Mouse (Mus musculus): ENCODE results near the gene Nynrin. TPM values are rescaled to one million over a fixed set of nuclear protein-coding genes. Genes with fewer than 3 reads are reported as not detected.

The Nynrin gene
- polyA plus RNA-seq, 1 experiment from 2014 or later: 41.7 TPM

GRCm38 (mm10) chr14:55868230-55869026 is 14.6 kb downstream of the Nynrin start:
- H3K4me3 ChIP-seq: no peak overlapping the region
- no peak overlapping the region for H3K9ac ChIP-seq
- H3K36me3 ChIP-seq: peaks cover 92% of the 10 kb centered on the region
- no peak for ATAC-seq (ENCODE audit: insufficient number of reproducible peaks, insufficient read depth, low FRiP score, low TSS enrichment)
- no peak overlapping the region for H3K4me2 ChIP-seq (replicated peaks)
- no peak overlapping the region for H3K27ac ChIP-seq
- peaks cover 13% of the 10 kb centered on the region for H3K4me1 ChIP-seq
- WGBS: 87% methylated on average over 14 of the region's 14 CpGs
- H3K27me3 ChIP-seq: no peaks in the 10 kb centered on the region
- no peaks in the 10 kb centered on the region for H3K9me3 ChIP-seq

DNA sequence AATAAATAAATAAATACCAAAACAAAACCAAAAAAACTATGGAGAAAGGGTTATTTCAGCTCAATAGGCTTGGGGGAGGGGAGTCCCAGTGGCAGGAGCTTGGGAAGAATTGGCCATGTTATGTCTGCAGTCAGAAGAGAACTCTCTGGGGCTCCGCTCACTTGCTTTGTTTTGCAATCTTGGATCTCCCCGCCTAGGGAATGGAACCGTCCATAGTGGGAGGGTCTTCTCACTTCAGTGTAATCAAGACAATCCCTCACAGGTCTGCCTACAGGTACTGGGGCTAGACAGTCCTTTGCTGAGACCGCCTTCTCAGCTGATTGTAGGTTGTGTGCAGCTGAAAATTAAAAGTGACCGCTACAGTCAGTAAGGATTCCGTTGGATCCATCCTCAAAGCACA is 15.7 kb downstream of the Nynrin start:
- no peak overlapping the region for H3K27ac ChIP-seq
- WGBS: 97% methylated on average over 6 of the region's 6 CpGs
- H3K36me3 ChIP-seq: peaks cover 81% of the 10 kb centered on the region

GRCm38 (mm10) chr14:55872039-55872438 is 18.2 kb downstream of the Nynrin start:
- 91% methylated on average over 12 of the region's 12 CpGs for WGBS
- no peak overlapping the region for H3K4me3 ChIP-seq
- ATAC-seq (ENCODE audit: insufficient number of reproducible peaks, insufficient read depth, low FRiP score, low TSS enrichment): no peak
- H3K27me3 ChIP-seq: no peaks in the 10 kb centered on the region
- H3K36me3 ChIP-seq: peaks cover 57% of the 10 kb centered on the region
- no peak overlapping the region for H3K4me2 ChIP-seq (replicated peaks)
- peaks cover 14% of the 10 kb centered on the region for H3K4me1 ChIP-seq
- H3K9ac ChIP-seq: no peak overlapping the region
- H3K9me3 ChIP-seq: no peaks in the 10 kb centered on the region
- H3K27ac ChIP-seq: no peak overlapping the region

More for the DNA sequence above, 15.7 kb downstream of the Nynrin start:
- no peak for ATAC-seq (ENCODE audit: insufficient number of reproducible peaks, insufficient read depth, low FRiP score, low TSS enrichment)
- H3K9me3 ChIP-seq: no peaks in the 10 kb centered on the region
- no peaks in the 10 kb centered on the region for H3K27me3 ChIP-seq
- H3K9ac ChIP-seq: no peak overlapping the region
- H3K4me1 ChIP-seq: peaks cover 14% of the 10 kb centered on the region
- H3K4me2 ChIP-seq (replicated peaks): no peak overlapping the region
- no peak overlapping the region for H3K4me3 ChIP-seq

DNA sequence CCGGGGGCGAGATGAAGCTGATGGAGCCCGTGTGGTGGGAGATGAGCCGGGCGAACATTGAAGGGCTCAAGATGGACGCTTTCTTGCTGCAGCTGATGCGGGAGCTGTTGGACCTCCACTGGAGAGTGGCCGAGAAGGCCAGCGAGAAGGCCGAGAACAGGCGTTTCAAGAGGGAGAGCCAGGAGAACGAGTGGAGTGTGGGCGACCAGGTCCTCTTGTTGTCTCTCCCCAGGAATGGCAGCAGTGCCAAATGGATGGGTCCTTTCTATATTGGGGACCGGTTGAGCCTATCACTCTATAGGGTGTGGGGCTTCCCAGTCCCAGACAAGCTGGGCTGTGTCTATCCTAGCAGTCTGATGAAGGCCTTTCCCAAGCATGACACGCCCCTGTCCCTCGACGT is 18.7 kb downstream of the Nynrin start:
- Histone ChIP-seq H3K4me1 (peaks cover 20% of the 10 kb centered on the region), H3K36me3 (peaks cover 57% of the 10 kb centered on the region), H3K9ac (no peak overlapping the region), H3K4me2 (replicated peaks) (no peak overlapping the region), H3K27me3 (no peaks in the 10 kb centered on the region), H3K27ac (no peak overlapping the region), H3K4me3 (no peak overlapping the region), H3K9me3 (no peaks in the 10 kb centered on the region)
- no peak for ATAC-seq (ENCODE audit: insufficient number of reproducible peaks, insufficient read depth, low FRiP score, low TSS enrichment)
- WGBS: 88% methylated on average over 17 of the region's 17 CpGs

- peaks cover 25% of the 10 kb centered on the region for H3K4me1 ChIP-seq
- H3K27me3 ChIP-seq: no peaks in the 10 kb centered on the region
- ATAC-seq (ENCODE audit: insufficient number of reproducible peaks, insufficient read depth, low FRiP score, low TSS enrichment): no peak
- H3K27ac ChIP-seq: peak overlapping the region; percentile 18; the same call in 1 of the 2 replicates
- WGBS: 88% methylated on average over 8 of the region's 8 CpGs
- no peak overlapping the region for H3K4me2 ChIP-seq (replicated peaks)
- no peak overlapping the region for H3K4me3 ChIP-seq
- H3K9me3 ChIP-seq: no peaks in the 10 kb centered on the region
- H3K36me3 ChIP-seq: peaks cover 50% of the 10 kb centered on the region
- H3K9ac ChIP-seq: peak overlapping the region; percentile 27
Measured at GRCm38 (mm10) chr14:55873242-55873713, 19.5 kb downstream of the Nynrin start.

DNA sequence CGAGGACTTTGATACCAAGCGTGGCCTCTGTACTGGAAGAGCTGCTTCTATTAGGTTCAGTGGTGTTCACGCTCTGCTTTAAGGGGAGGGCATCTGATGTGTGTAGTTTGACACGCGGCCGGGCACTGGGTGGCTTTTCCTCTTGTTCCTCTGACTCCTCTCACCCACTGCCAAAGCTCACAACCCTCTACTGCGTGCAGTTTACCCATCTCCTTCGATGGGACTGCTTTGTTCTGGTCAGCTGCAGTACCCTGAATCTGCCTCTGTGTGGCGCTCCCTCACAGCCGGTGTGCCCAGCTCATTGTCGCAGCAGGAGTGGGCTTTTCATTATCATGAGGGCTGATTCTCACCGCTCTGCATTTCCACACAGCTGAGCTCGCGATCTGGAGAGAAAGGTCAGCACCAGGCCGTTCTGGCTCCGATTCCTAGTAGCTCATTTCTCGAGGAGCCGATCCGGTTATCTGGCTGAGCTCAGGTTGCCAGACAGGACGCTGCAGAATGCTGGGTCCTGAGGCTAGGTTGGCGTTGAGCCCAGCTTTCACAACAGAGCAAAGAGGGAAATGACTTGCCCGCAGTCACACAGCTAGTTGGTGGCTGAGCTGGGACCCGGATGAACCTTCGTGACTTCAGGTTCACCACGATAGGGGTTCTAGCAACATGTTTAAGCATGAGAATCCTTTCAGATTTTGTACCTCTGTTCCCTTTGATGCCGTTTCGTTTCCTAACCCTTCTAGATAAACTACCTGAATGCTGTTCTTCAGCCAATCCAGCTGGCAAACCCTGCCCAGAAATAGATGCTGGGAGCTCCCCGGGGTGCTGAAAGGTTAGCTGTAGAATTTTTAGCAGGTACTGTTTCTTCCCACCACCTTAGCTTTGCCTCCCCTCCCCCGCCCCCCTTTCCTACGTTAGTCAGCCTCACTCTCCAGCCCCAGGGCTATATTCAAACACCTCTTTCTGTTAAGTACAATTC is 20.2 kb downstream of the Nynrin start:
- Histone ChIP-seq H3K27ac (peak overlapping the region; percentile 18; the same call in 1 of the 2 replicates), H3K9ac (peak overlapping the region; percentile 27; the same call in 1 of the 2 replicates)
- 0 out of 2 replicates have a peak, but pooled peaks have one; percentile 19 for ATAC-seq (ENCODE audit: insufficient number of reproducible peaks, insufficient read depth, low FRiP score, low TSS enrichment)

DNA sequence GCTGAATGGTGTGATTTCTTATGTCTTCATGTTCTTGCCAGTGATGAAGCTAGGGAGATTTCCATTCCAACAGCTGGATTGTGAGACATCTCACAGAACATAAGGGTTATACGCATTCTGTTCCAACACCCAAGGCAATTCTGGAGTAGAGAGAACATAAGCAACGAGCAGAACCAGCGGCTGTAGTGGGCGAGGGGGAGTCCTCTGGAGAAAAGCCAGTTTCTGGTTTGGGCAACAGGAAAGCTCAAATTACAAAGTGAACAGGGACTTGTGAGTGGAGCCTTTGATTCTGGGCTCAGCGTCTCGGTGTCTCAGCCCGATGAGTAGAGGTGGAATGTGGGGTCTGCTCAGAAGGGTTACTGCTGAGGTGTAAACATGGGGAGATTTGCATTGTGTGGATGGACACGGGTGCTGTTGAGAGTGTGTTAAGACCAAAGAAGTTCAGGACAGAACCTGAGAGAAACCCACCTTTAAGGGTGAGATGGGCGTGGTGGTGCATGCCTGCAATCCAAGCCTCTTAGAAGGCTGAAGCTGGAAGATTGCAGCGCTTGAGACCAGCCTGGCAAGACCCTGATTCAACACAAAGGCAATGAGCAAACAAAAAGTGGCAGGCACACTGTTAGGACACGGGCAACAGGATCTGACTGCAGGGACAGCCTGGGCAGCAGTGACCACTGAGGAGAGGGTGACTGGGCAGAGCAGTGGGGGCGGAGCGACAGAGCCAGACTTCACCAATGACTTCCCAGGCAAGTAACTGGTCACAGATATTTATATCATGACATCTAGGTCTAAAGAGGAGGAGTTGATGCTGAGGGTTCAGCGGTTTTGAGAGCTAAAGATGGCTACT is 23.9 kb downstream of the Nynrin start:
- Histone ChIP-seq H3K9ac (no peak overlapping the region), H3K27me3 (no peaks in the 10 kb centered on the region), H3K27ac (peak overlapping the region; percentile 79), H3K9me3 (no peaks in the 10 kb centered on the region), H3K4me3 (no peak overlapping the region), H3K36me3 (peaks cover 6% of the 10 kb centered on the region), H3K4me2 (replicated peaks) (peak overlapping the region; percentile 34), H3K4me1 (peaks cover 28% of the 10 kb centered on the region)
- 13% methylated on average over 14 of the region's 14 CpGs for WGBS
- ATAC-seq (ENCODE audit: insufficient number of reproducible peaks, insufficient read depth, low FRiP score, low TSS enrichment): no peak

More for the DNA sequence above, 20.2 kb downstream of the Nynrin start:
- H3K9me3 ChIP-seq: no peaks in the 10 kb centered on the region
- H3K4me2 ChIP-seq (replicated peaks): peak overlapping the region; percentile 14; the same call in 1 of the 2 replicates
- H3K27me3 ChIP-seq: no peaks in the 10 kb centered on the region
- WGBS: 13% methylated on average over 30 of the region's 30 CpGs
- 0 out of 2 replicates have a peak overlapping the region, but pooled peaks have one; percentile 6 for H3K4me3 ChIP-seq
- peaks cover 43% of the 10 kb centered on the region for H3K36me3 ChIP-seq
- H3K4me1 ChIP-seq: peaks cover 28% of the 10 kb centered on the region

DNA sequence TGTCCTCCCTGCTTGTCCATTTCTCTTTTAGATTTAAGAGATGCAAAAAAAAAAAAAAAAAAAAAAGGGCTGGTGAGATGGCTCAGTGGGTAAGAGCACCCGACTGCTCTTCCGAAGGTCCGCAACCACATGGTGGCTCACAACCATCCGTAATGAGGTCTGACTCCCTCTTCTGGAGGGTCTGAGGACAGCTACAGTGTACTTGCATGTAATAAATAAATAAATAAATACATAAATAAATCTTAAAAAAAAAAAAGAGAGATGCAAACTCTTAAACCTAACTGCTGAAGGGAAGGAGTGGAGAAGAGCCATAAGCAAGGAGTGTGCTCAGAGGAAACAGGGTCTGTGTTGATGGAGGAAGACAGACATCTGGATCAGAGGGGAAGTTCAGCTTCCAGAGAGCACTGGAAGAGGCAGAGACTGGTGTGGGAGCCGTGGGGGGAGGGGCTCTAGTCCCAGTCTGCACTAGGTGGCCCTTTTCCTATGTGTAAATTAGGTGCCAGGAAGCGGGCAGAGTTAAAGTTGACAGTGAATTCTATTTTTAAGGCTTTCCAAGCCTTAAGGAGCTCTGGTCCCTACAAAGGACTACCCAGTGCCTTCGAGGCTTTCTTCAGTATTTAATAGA is 24.6 kb downstream of the Nynrin start:
- Histone ChIP-seq H3K4me2 (replicated peaks) (peak overlapping the region; percentile 34; the same call in 1 of the 2 replicates), H3K27ac (no peak overlapping the region), H3K4me1 (peaks cover 22% of the 10 kb centered on the region), H3K27me3 (no peaks in the 10 kb centered on the region), H3K36me3 (no peaks in the 10 kb centered on the region), H3K4me3 (no peak overlapping the region), H3K9me3 (no peaks in the 10 kb centered on the region), H3K9ac (no peak overlapping the region)
- WGBS: 28% methylated on average over 7 of the region's 7 CpGs
- ATAC-seq (ENCODE audit: insufficient number of reproducible peaks, insufficient read depth, low FRiP score, low TSS enrichment): no peak

- H3K36me3 ChIP-seq: no peaks in the 10 kb centered on the region
- no peak overlapping the region for H3K9ac ChIP-seq
- peaks cover 20% of the 10 kb centered on the region for H3K4me1 ChIP-seq
- no peak for ATAC-seq (ENCODE audit: insufficient number of reproducible peaks, insufficient read depth, low FRiP score, low TSS enrichment)
- 30% methylated on average over 1 of the region's 1 CpGs for WGBS
- H3K27me3 ChIP-seq: no peaks in the 10 kb centered on the region
- H3K27ac ChIP-seq: no peak overlapping the region
- no peak overlapping the region for H3K4me3 ChIP-seq
- no peaks in the 10 kb centered on the region for H3K9me3 ChIP-seq
- no peak overlapping the region for H3K4me2 ChIP-seq (replicated peaks)
Measured at GRCm38 (mm10) chr14:55879623-55880022, 25.8 kb downstream of the Nynrin start.

DNA sequence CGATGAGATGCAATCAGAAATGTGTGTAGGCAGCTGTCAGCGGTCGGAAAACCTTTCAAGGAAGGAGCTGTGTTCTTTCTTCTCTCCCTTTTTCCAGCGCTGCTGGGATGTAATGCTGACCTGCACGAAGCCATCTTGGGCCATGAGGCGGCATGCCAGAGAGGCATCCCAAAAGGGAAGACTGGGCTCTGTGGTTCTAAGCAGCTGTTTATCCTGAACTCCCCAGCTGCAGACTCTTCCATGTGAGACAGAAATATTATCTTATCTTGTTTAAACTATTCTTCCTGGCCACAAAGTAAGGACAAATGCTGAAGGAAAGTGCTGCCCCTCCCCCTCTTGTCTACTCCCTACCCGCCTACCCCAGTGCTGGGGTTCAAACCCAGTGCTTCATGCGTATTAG is 27.2 kb downstream of the Nynrin start:
- no peak overlapping the region for H3K4me2 ChIP-seq (replicated peaks)
- H3K27me3 ChIP-seq: no peaks in the 10 kb centered on the region
- H3K9ac ChIP-seq: no peak overlapping the region
- H3K4me3 ChIP-seq: no peak overlapping the region
- H3K27ac ChIP-seq: no peak overlapping the region
- 81% methylated on average over 8 of the region's 8 CpGs for WGBS
- no peaks in the 10 kb centered on the region for H3K9me3 ChIP-seq
- ATAC-seq (ENCODE audit: insufficient number of reproducible peaks, insufficient read depth, low FRiP score, low TSS enrichment): no peak
- no peaks in the 10 kb centered on the region for H3K36me3 ChIP-seq
- H3K4me1 ChIP-seq: peaks cover 26% of the 10 kb centered on the region

All from embryonic facial prominence, embryonic 12.5 days (tissue).